Mouse (Mus musculus) kidney, postnatal 0 days (tissue): ENCODE data around the gene Fam186b. TPM values are rescaled to one million over a fixed set of nuclear protein-coding genes. Genes with fewer than 3 reads are reported as not detected.
"Not testable (repeated sequence)": the region's sequence is repeated elsewhere in the genome, so short reads cannot be mapped to it uniquely, and the experiment has no call there.

Experiments
- ATAC-seq: fragments of 200-750 bp; cut with Nextera tagmentation; replicated peaks from 2 replicates; pipeline ENCODE4 v1.8.0; 2017; ENCODE audit warnings: low read depth, moderate number of reproducible peaks, moderate TSS enrichment, moderate library complexity; ENCODE audit not compliant: low FRiP score
- DNase-seq: peaks from one replicate; pipeline ENCODE4 v3.0.0-alpha.2; 2016; ENCODE audit warnings: low spot score
- H3K27ac ChIP-seq: fragments of 300-500 bp; sonication (generic); 2 replicates; pipeline ENCODE4 v1.5.1; 2014; ENCODE audit warnings: mild to moderate bottlenecking
- H3K27me3 ChIP-seq: fragments of 300-500 bp; sonication (generic); 2 replicates; pipeline ENCODE4 v1.6.1; 2014; ENCODE audit warnings: low read length, mixed read lengths; ENCODE audit not compliant: insufficient read depth
- H3K36me3 ChIP-seq: fragments of 300-500 bp; sonication (generic); 2 replicates; pipeline ENCODE4 v1.6.1; 2014; ENCODE audit warnings: low read length, mixed read lengths; ENCODE audit not compliant: insufficient read depth
- H3K4me1 ChIP-seq: fragments of 300-500 bp; sonication (generic); replicated peaks from 2 replicates; pipeline ENCODE4 v1.6.1; 2014; ENCODE audit warnings: antibody characterized with exemption, low read length, mixed read lengths; ENCODE audit not compliant: insufficient read depth
- H3K4me2 ChIP-seq: fragments of 300-500 bp; sonication (generic); 2 replicates; pipeline ENCODE4 v1.6.1; 2014; ENCODE audit warnings: mild to moderate bottlenecking, low read length, moderate library complexity, mixed read lengths
- H3K4me3 ChIP-seq: fragments of 300-500 bp; sonication (generic); replicated peaks from 2 replicates; pipeline ENCODE4 v1.5.1; 2014; ENCODE audit warnings: low read depth, low read length
- H3K9ac ChIP-seq: fragments of 300-500 bp; sonication (generic); 2 replicates; pipeline ENCODE4 v1.6.1; 2014; ENCODE audit warnings: low read depth, low read length
- H3K9me3 ChIP-seq: fragments of 300-500 bp; sonication (generic); replicated peaks from 2 replicates; pipeline ENCODE4 v1.6.1; 2016; ENCODE audit warnings: low read length, inconsistent platforms, mixed read lengths
- CTCF ChIP-seq: IDR thresholded peaks from 2 replicates; pipeline ENCODE4 v1.5.1; 2016; ENCODE audit warnings: antibody characterized with exemption, low read depth, mild to moderate bottlenecking, moderate library complexity
- WGBS: fragments of 180-500 bp; shearing (Covaris S2); extraction: QIAGEN DNeasy Blood & Tissue Kit; methylation state at CpG from one replicate; pipeline ENCODE4 v1.1.7; 2014; 5-methylcytosine and 5-hydroxymethylcytosine counted together
- polyA plus RNA-seq: library from polyadenylated mRNA; unstranded; fragments of >200 nt; fragmentation: Nextera tagmentation; extraction: Ambion mirVana; gene quantifications from 2 replicates; pipeline ENCODE4 v1.2.1, GENCODE M21; 2015

Fam186b gene
- polyA plus RNA-seq, 1 experiment from 2014 or later, result 0.47 TPM

- Histone ChIP-seq H3K9me3 (no peaks in the 10 kb centered on the region), H3K36me3 (peaks cover 24% of the 10 kb centered on the region; the same call in 1 of the 2 replicates), H3K27me3 (no peaks in the 10 kb centered on the region), H3K27ac (peak within 1 kb of the TSS; percentile 98), H3K4me3 (peak within 1 kb of the TSS; percentile 63), H3K9ac (peak within 1 kb of the TSS; percentile 67), H3K4me1 (peaks cover 7% of the 10 kb centered on the region; the same call in 1 of the 2 replicates), H3K4me2 (peak within 1 kb of the TSS; percentile 77)
- TF ChIP-seq CTCF, result no peak
- under 1% methylated on average over 52 of the region's 52 CpGs for WGBS
- ATAC-seq, result peak; percentile 90
- peak; percentile 100 for DNase-seq
These were observed 43.9 kb downstream of the Fam186b start, which contains the start of gene Mcrs1 for GRCm38 (mm10) chr15:99251626-99252380. TSS of gene Mcrs1 (minus strand) at chr15:99251961.

GRCm38 (mm10) chr15:99251111-99251510 lies 44.6 kb downstream of the Fam186b start:
- WGBS, result under 1% methylated on average over 14 of the region's 15 CpGs
- peak overlapping the region; percentile 63 for H3K4me3 ChIP-seq
- peak overlapping the region; percentile 50; the same call in 1 of the 2 replicates for H3K9ac ChIP-seq
- not testable (repeated sequence) for H3K27ac ChIP-seq, ATAC-seq, H3K9me3 ChIP-seq, DNase-seq, H3K4me1 ChIP-seq, H3K27me3 ChIP-seq
- H3K36me3 ChIP-seq, result peaks cover 31% of the 10 kb centered on the region
- H3K4me2 ChIP-seq, result peak overlapping the region; percentile 64

- Histone ChIP-seq H3K4me3 (no peak overlapping the region), H3K27ac (no peak overlapping the region), H3K4me2 (no peak overlapping the region), H3K36me3 (peaks cover 38% of the 10 kb centered on the region), H3K4me1 (peaks cover 7% of the 10 kb centered on the region; the same call in 1 of the 2 replicates), H3K27me3 (no peaks in the 10 kb centered on the region), H3K9me3 (no peaks in the 10 kb centered on the region), H3K9ac (no peak overlapping the region)
- no peak for ATAC-seq
- WGBS, result 79% methylated on average over 11 of the region's 11 CpGs
- TF ChIP-seq CTCF, result no peak
- no peak for DNase-seq
These were observed 45.8 kb downstream of the Fam186b start for GRCm38 (mm10) chr15:99249938-99250337.

GRCm38 (mm10) chr15:99248972-99249371 lies 46.7 kb downstream of the Fam186b start:
- Histone ChIP-seq H3K4me2 (no peak overlapping the region), H3K9ac (no peak overlapping the region), H3K9me3 (no peaks in the 10 kb centered on the region), H3K27ac (no peak overlapping the region), H3K4me1 (0 out of 2 replicates have a peak, but pooled peaks cover 7% of the 10 kb centered on the region), H3K27me3 (no peaks in the 10 kb centered on the region), H3K4me3 (no peak overlapping the region), H3K36me3 (peaks cover 47% of the 10 kb centered on the region)
- no peak; the same call in 1 of the 2 replicates for ATAC-seq
- 52% methylated on average over 9 of the region's 9 CpGs for WGBS
- peak; percentile 27; the same call in 1 of the 2 replicates for TF ChIP-seq CTCF
- peak; percentile 80 for DNase-seq

- peaks cover 60% of the 10 kb centered on the region for H3K36me3 ChIP-seq
- not testable (repeated sequence) for H3K4me2 ChIP-seq, ATAC-seq, H3K4me1 ChIP-seq, H3K27me3 ChIP-seq, H3K9ac ChIP-seq, H3K4me3 ChIP-seq, H3K27ac ChIP-seq, H3K9me3 ChIP-seq, DNase-seq
- WGBS, result 87% methylated on average over 6 of the region's 6 CpGs
These were observed 49.0 kb downstream of the Fam186b start for GRCm38 (mm10) chr15:99246736-99247135.

- ATAC-seq, result no peak; the same call in 1 of the 2 replicates
These were observed 53.6 kb downstream of the Fam186b start for GRCm38 (mm10) chr15:99242045-99242444.

More at GRCm38 (mm10) chr15:99242045-99242444, 53.6 kb downstream of the Fam186b start:
- Histone ChIP-seq H3K9me3 (no peaks in the 10 kb centered on the region), H3K4me2 (no peak overlapping the region), H3K9ac (no peak overlapping the region), H3K27me3 (no peaks in the 10 kb centered on the region), H3K36me3 (peaks cover 45% of the 10 kb centered on the region), H3K27ac (no peak overlapping the region), H3K4me3 (no peak overlapping the region), H3K4me1 (no peaks in the 10 kb centered on the region)
- no peak for DNase-seq
- TF ChIP-seq CTCF, result no peak
- 88% methylated on average over 10 of the region's 10 CpGs for WGBS
